Mouse (Mus musculus) heart, postnatal 0 days (tissue): ENCODE data around the gene Lef1.

Experiments used
- CTCF ChIP-seq: IDR thresholded peaks from 2 replicates; pipeline ENCODE4 v1.5.1; 2016; ENCODE audit warnings: antibody characterized with exemption, control low read depth, low read depth
- EP300 ChIP-seq: IDR thresholded peaks from 2 replicates; pipeline ENCODE4 v1.6.1; 2016; ENCODE audit warnings: antibody characterized with exemption, low read depth

DNA sequence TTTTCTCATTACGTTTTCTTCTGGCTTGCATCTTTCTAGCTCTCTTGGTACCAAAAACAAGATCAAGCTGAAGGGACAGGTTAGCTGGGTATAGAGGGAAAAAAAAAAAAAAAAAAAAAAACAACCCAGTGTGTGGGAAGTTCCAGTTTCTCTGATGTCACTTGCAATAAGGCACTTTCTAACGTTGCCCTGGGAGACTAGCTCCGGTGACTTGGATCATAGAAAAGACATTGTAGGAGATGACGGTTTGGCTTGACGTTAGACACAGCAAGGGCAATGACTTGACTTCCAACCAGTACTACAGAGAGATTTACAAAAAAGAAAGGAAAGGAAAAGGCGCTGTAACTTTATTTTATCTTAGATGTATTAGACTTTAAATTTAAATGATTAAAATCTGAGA, 13.2 kb downstream of the Lef1 start:
- TF ChIP-seq CTCF = no peak
- TF ChIP-seq EP300 = no peak
